Mouse (Mus musculus) layer of hippocampus, adult 9-11 months (tissue): ENCODE results near the gene Rps10.

Experiments used
- DNase-seq: peaks from one replicate; pipeline ENCODE4 v3.0.0; 2022

Gene Rps10

GRCm38 (mm10) chr17:27610679-27611518 lies 25.6 kb downstream of the Rps10 start:
- DNase-seq, result peak; percentile 91

GRCm38 (mm10) chr17:27609576-27609975 lies 26.9 kb downstream of the Rps10 start:
- no peak for DNase-seq

GRCm38 (mm10) chr17:27603522-27604234 lies 32.8 kb downstream of the Rps10 start:
- DNase-seq, result no peak

GRCm38 (mm10) chr17:27603036-27603435 lies 33.4 kb downstream of the Rps10 start:
- no peak for DNase-seq

- DNase-seq, result no peak
Observed at GRCm38 (mm10) chr17:27600869-27601268, 35.6 kb downstream of the Rps10 start.

GRCm38 (mm10) chr17:27600286-27600685 lies 36.2 kb downstream of the Rps10 start:
- DNase-seq, result no peak

- no peak for DNase-seq
Observed at GRCm38 (mm10) chr17:27596376-27597190, 39.9 kb downstream of the Rps10 start.

- DNase-seq, result no peak
Observed at GRCm38 (mm10) chr17:27595659-27596375, 40.7 kb downstream of the Rps10 start.

GRCm38 (mm10) chr17:27592565-27592910 lies 43.9 kb downstream of the Rps10 start:
- DNase-seq, result no peak

GRCm38 (mm10) chr17:27591826-27592564 lies 44.5 kb downstream of the Rps10 start:
- DNase-seq, result no peak

GRCm38 (mm10) chr17:27588231-27588630 lies 48.2 kb downstream of the Rps10 start:
- no peak for DNase-seq

GRCm38 (mm10) chr17:27587252-27587651 lies 49.2 kb downstream of the Rps10 start:
- no peak for DNase-seq

- no peak for DNase-seq
Observed at GRCm38 (mm10) chr17:27586661-27587060, 49.8 kb downstream of the Rps10 start.

GRCm38 (mm10) chr17:27583185-27583894 lies 53.1 kb downstream of the Rps10 start:
- no peak for DNase-seq
